Mouse (Mus musculus) forebrain, embryonic 16.5 days (tissue): ENCODE results near the gene Invs. TPM values are rescaled to one million over a fixed set of nuclear protein-coding genes. Genes with fewer than 3 reads are reported as not detected.

Experiments used
- ATAC-seq: fragments of 200-750 bp; cut with Nextera tagmentation; 2 replicates; pipeline ENCODE4 v1.8.0; 2017; ENCODE audit warnings: mild to moderate bottlenecking, moderate library complexity
- H3K27ac ChIP-seq: fragments of 300-500 bp; sonication (generic); 2 replicates; pipeline ENCODE4 v1.5.1; 2014; ENCODE audit warnings: low read length, control low read depth
- H3K27me3 ChIP-seq: fragments of 300-500 bp; sonication (generic); replicated peaks from 2 replicates; pipeline ENCODE4 v1.6.1; 2014; ENCODE audit warnings: low read length; ENCODE audit not compliant: control insufficient read depth, insufficient read depth
- H3K36me3 ChIP-seq: fragments of 300-500 bp; sonication (generic); 2 replicates; pipeline ENCODE4 v1.6.1; 2014; ENCODE audit not compliant: control insufficient read depth, insufficient read depth
- H3K4me1 ChIP-seq: fragments of 300-500 bp; sonication (generic); replicated peaks from 2 replicates; pipeline ENCODE4 v1.6.1; 2014; ENCODE audit warnings: low read length; ENCODE audit not compliant: control insufficient read depth, insufficient read depth
- H3K4me2 ChIP-seq: fragments of 300-500 bp; sonication (generic); 2 replicates; pipeline ENCODE4 v1.6.1; 2014; ENCODE audit warnings: mild to moderate bottlenecking, low read length, control low read depth
- H3K4me3 ChIP-seq: fragments of 300-500 bp; sonication (generic); replicated peaks from 2 replicates; pipeline ENCODE4 v1.5.1; 2014; ENCODE audit warnings: mild to moderate bottlenecking, low read length, control low read depth
- H3K9ac ChIP-seq: fragments of 300-500 bp; sonication (generic); replicated peaks from 2 replicates; pipeline ENCODE4 v1.6.1; 2014; ENCODE audit warnings: low read depth, low read length, control low read depth
- H3K9me3 ChIP-seq: fragments of 300-500 bp; sonication (generic); 2 replicates; pipeline ENCODE4 v1.6.1; 2016; ENCODE audit warnings: low read length; ENCODE audit not compliant: control insufficient read depth
- WGBS: fragments of 180-500 bp; shearing (Covaris S2); extraction: QIAGEN DNeasy Blood & Tissue Kit; methylation state at CpG from one replicate; pipeline ENCODE4 v1.1.7; 2014; 5-methylcytosine and 5-hydroxymethylcytosine counted together
- polyA plus RNA-seq: library from polyadenylated mRNA; unstranded; fragments of >200 nt; fragmentation: Nextera tagmentation; extraction: Ambion mirVana; gene quantifications from 2 replicates; pipeline ENCODE4 v1.2.1, GENCODE M21; 2015

Gene Invs
- polyA plus RNA-seq, 1 experiment from 2014 or later = 9.3 TPM

- Histone ChIP-seq H3K4me3 (no peak overlapping the region), H3K4me1 (no peaks in the 10 kb centered on the region), H3K9ac (no peak overlapping the region), H3K9me3 (no peaks in the 10 kb centered on the region), H3K27me3 (no peaks in the 10 kb centered on the region), H3K36me3 (no peaks in the 10 kb centered on the region), H3K27ac (no peak overlapping the region), H3K4me2 (no peak overlapping the region)
- 90% methylated on average over 8 of the region's 8 CpGs for WGBS
- no peak for ATAC-seq
Observed at GRCm38 (mm10) chr4:48418831-48419468, 139.4 kb downstream of the Invs start.

GRCm38 (mm10) chr4:48422633-48423032, 143.1 kb downstream of the Invs start:
- H3K4me1 ChIP-seq = no peaks in the 10 kb centered on the region
- H3K36me3 ChIP-seq = peaks cover 2% of the 10 kb centered on the region; the same call in 1 of the 2 replicates
- H3K4me2 ChIP-seq = no peak overlapping the region
- H3K4me3 ChIP-seq = no peak overlapping the region
- no peak overlapping the region for H3K27ac ChIP-seq
- H3K9me3 ChIP-seq = no peaks in the 10 kb centered on the region
- no peak overlapping the region for H3K9ac ChIP-seq
- H3K27me3 ChIP-seq = no peaks in the 10 kb centered on the region
- WGBS = 92% methylated on average over 1 of the region's 1 CpGs
- ATAC-seq = no peak

- no peaks in the 10 kb centered on the region for H3K9me3 ChIP-seq
- H3K27ac ChIP-seq = no peak overlapping the region
- 52% methylated on average over 2 of the region's 2 CpGs for WGBS
- H3K9ac ChIP-seq = no peak overlapping the region
- no peak overlapping the region for H3K4me2 ChIP-seq
- no peak overlapping the region for H3K4me3 ChIP-seq
- H3K36me3 ChIP-seq = peaks cover 2% of the 10 kb centered on the region; the same call in 1 of the 2 replicates
- no peak for ATAC-seq
- no peaks in the 10 kb centered on the region for H3K4me1 ChIP-seq
- H3K27me3 ChIP-seq = no peaks in the 10 kb centered on the region
Observed at GRCm38 (mm10) chr4:48423738-48424137, 144.2 kb downstream of the Invs start.

DNA sequence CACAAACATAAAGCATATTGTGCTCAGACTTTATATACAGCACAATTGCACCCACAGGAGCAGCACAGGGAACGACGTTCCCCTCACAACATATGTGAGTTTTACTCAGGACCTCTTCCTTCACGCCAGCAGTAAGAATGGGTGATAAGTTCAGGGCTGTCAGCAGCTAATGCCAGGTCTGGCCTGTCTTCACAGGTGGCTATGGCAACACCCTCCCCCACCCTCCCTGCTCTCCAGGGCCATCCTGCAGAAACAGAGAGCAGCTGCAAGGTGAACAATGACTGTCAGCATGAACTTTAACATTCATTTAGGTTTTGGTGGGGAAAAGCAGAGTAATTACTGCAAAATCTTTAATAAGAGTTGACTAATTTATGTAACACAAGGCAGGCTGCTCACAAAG, 147.9 kb downstream of the Invs start:
- Histone ChIP-seq H3K9me3 (no peaks in the 10 kb centered on the region), H3K27me3 (no peaks in the 10 kb centered on the region), H3K4me1 (no peaks in the 10 kb centered on the region), H3K36me3 (peaks cover 13% of the 10 kb centered on the region), H3K4me3 (no peak overlapping the region), H3K27ac (no peak overlapping the region), H3K4me2 (no peak overlapping the region), H3K9ac (no peak overlapping the region)
- no peak for ATAC-seq
- WGBS = 65% methylated on average over 3 of the region's 3 CpGs

GRCm38 (mm10) chr4:48428054-48428453, 148.5 kb downstream of the Invs start:
- no peak for ATAC-seq
- no peaks in the 10 kb centered on the region for H3K27me3 ChIP-seq
- H3K9ac ChIP-seq = no peak overlapping the region
- 87% methylated on average over 2 of the region's 2 CpGs for WGBS
- no peaks in the 10 kb centered on the region for H3K9me3 ChIP-seq
- H3K4me3 ChIP-seq = no peak overlapping the region
- no peaks in the 10 kb centered on the region for H3K4me1 ChIP-seq
- H3K27ac ChIP-seq = no peak overlapping the region
- H3K36me3 ChIP-seq = peaks cover 13% of the 10 kb centered on the region
- H3K4me2 ChIP-seq = no peak overlapping the region

DNA sequence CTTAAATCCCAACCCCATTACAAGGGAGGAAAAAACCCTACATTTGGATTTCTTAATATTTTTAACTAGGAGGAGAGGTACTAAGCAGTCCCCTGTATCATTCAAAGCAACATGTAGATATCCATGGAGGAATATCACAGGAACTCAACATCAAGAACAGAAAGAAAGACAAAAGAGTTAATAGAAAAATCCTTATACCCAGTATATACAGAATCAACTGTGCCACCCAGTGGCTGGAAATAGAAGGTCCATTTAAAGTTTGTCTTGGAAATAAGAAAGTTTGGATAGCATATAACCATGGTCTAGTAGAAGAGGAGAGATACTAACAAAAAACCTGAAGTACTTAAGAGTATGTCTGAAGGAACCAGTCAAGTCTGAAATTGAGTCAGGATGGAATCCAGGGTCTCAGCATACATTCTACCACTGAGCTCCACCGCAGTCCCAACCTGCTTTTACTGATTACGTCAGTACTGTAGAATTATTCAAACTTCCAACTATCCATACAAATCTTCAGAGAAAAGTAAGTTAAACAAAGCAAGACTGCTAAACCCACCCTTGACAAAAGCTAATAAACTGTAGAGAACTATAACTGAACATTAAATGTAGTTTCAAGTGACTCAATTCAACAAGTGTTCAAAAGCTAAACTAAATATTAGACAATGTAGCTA, 174.7 kb downstream of the Invs start:
- Histone ChIP-seq H3K9me3 (no peaks in the 10 kb centered on the region), H3K4me3 (no peak overlapping the region), H3K9ac (no peak overlapping the region), H3K4me2 (no peak overlapping the region), H3K4me1 (no peaks in the 10 kb centered on the region), H3K36me3 (peaks cover 28% of the 10 kb centered on the region), H3K27ac (no peak overlapping the region), H3K27me3 (no peaks in the 10 kb centered on the region)
- WGBS = 97% methylated on average over 2 of the region's 2 CpGs
- ATAC-seq = no peak

GRCm38 (mm10) chr4:48458436-48458835, 178.9 kb downstream of the Invs start:
- Histone ChIP-seq H3K4me2 (no peak overlapping the region), H3K27ac (no peak overlapping the region), H3K9me3 (no peaks in the 10 kb centered on the region), H3K4me3 (no peak overlapping the region), H3K9ac (no peak overlapping the region), H3K4me1 (no peaks in the 10 kb centered on the region), H3K27me3 (no peaks in the 10 kb centered on the region), H3K36me3 (peaks cover 24% of the 10 kb centered on the region)
- 98% methylated on average over 6 of the region's 6 CpGs for WGBS
- no peak for ATAC-seq

DNA sequence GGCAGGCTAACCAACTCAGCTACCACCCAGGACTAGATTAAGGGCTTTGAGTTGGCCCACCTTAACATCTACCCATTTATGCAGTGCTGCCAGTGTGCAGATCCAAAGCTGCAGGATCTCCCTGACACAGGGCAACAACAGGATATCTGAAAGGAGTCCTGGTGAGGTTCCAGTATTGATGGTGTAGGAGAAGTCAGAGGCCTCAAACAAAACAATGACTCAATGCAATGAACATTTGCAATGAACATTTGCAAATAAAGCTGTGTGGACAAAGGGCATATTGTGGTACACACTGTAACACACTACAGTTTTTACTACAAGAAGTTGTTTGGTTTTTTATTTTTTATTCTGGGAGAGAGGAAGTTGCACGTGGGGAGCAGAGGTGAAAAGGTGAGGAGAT, 181.5 kb downstream of the Invs start:
- Histone ChIP-seq H3K4me3 (no peak overlapping the region), H3K27me3 (no peaks in the 10 kb centered on the region), H3K36me3 (peaks cover 16% of the 10 kb centered on the region), H3K9me3 (no peaks in the 10 kb centered on the region), H3K9ac (no peak overlapping the region), H3K4me1 (no peaks in the 10 kb centered on the region), H3K27ac (no peak overlapping the region), H3K4me2 (no peak overlapping the region)
- no peak for ATAC-seq
- 85% methylated on average over 1 of the region's 1 CpGs for WGBS

- Histone ChIP-seq H3K9ac (no peak overlapping the region), H3K27me3 (no peaks in the 10 kb centered on the region)
- WGBS = 66% methylated on average over 1 of the region's 1 CpGs
Observed at GRCm38 (mm10) chr4:48470977-48471376, 191.4 kb downstream of the Invs start.

More at GRCm38 (mm10) chr4:48470977-48471376, 191.4 kb downstream of the Invs start:
- Histone ChIP-seq H3K9me3 (no peaks in the 10 kb centered on the region), H3K4me2 (no peak overlapping the region), H3K4me3 (no peak overlapping the region), H3K4me1 (peaks cover 18% of the 10 kb centered on the region), H3K36me3 (peaks cover 15% of the 10 kb centered on the region), H3K27ac (no peak overlapping the region)
- no peak for ATAC-seq
